26 mouse cellular contexts compared by ENCODE assay signal in genomic region chr12:84478937-84479336, GRCm38 (mm10). TPM values are rescaled to one million over a fixed set of nuclear protein-coding genes. Genes with fewer than 3 reads are reported as not detected.
DNase-seq lines count a peak whose midpoint lies in the region; ATAC-seq and TF ChIP-seq lines count a peak whose summit lies in the region.
"Had no signal": no experiment of that assay in that cellular context is flagged by ENCODE, and none has a peak within 500 bp of the region (broad histone marks: within the 10 kb centered on the region; RNA-seq: fewer than 3 reads in every experiment).

No protein-coding gene starts in this region.

- H3K4me1 ChIP-seq in kidney, embryonic 15.5 days, result peaks cover 4% of the 10 kb centered on the region; the same call in 1 of the 2 replicates
- no peaks in the 10 kb centered on the region for H3K4me1 ChIP-seq in lung, postnatal 0 days (ENCODE audit: insufficient read depth, low read depth, low read length)
- H3K4me1 ChIP-seq: forebrain, embryonic 10.5 days; forebrain, embryonic 13.5 days; heart, embryonic 13.5 days had no signal

- no peak for TF ChIP-seq CTCF in lung, postnatal 0 days (IDR thresholded peaks at IDR 0.05)

- H3K4me3 ChIP-seq in kidney, embryonic 15.5 days (replicated peaks), result no peak overlapping the region
- H3K4me3 ChIP-seq in lung, postnatal 0 days (ENCODE audit: low read depth, low read length), result no peak overlapping the region
- H3K4me3 ChIP-seq: forebrain, embryonic 10.5 days; forebrain, embryonic 13.5 days; heart, adult 2 months; heart, embryonic 10.5 days; heart, embryonic 13.5 days had no signal

- no peak overlapping the region for H3K4me2 ChIP-seq in kidney, embryonic 15.5 days
- H3K4me2 ChIP-seq in lung, postnatal 0 days (replicated peaks; ENCODE audit: low read depth, low read length), result no peak overlapping the region
- H3K4me2 ChIP-seq: forebrain, embryonic 13.5 days; heart, embryonic 13.5 days; hindbrain, embryonic 14.5 days had no signal

- TF ChIP-seq EP300 in lung, postnatal 0 days (IDR thresholded peaks at IDR 0.05), result no peak

- WGBS in kidney, embryonic 15.5 days, result 78% methylated on average over 7 of the region's 7 CpGs
- WGBS in lung, postnatal 0 days, result 81% methylated on average over 7 of the region's 7 CpGs

- H3K9ac ChIP-seq in kidney, embryonic 15.5 days, result no peak overlapping the region
- H3K9ac ChIP-seq in lung, postnatal 0 days (replicated peaks; ENCODE audit: low read depth), result no peak overlapping the region
- H3K9ac ChIP-seq: forebrain, embryonic 13.5 days; heart, embryonic 13.5 days; hindbrain, embryonic 14.5 days had no signal

- H3K36me3 ChIP-seq in kidney, embryonic 15.5 days, result peaks cover 19% of the 10 kb centered on the region; the same call in 1 of the 2 replicates
- H3K36me3 ChIP-seq in lung, postnatal 0 days (ENCODE audit: insufficient read depth, low read length), result no peaks in the 10 kb centered on the region

- H3K27ac ChIP-seq in kidney, embryonic 15.5 days, result no peak overlapping the region
- H3K27ac ChIP-seq in lung, postnatal 0 days (ENCODE audit: low read length), result no peak overlapping the region
- H3K27ac ChIP-seq: forebrain, embryonic 10.5 days; forebrain, embryonic 13.5 days; heart, adult 2 months; heart, embryonic 10.5 days; heart, embryonic 13.5 days; hindbrain, embryonic 14.5 days had no signal

- no peaks in the 10 kb centered on the region for H3K27me3 ChIP-seq in kidney, embryonic 15.5 days
- no peaks in the 10 kb centered on the region for H3K27me3 ChIP-seq in lung, postnatal 0 days (replicated peaks; ENCODE audit: insufficient read depth, low read length)
- H3K27me3 ChIP-seq: CH12.LX; forebrain, embryonic 13.5 days; heart, embryonic 13.5 days; Patski had no signal

- peak; percentile 14 for DNase-seq in kidney, adult 9 months
- no peak for DNase-seq in kidney, postnatal 25 days
- DNase-seq in kidney, postnatal 14 days, result peak; percentile 30
- peak; percentile 4 for DNase-seq in lung, postnatal 14 days
- no peak for DNase-seq in lung, postnatal 0 days (ENCODE audit: low spot score)
- DNase-seq: adrenal gland, postnatal 10 days; adrenal gland, postnatal 36 days; B cell, adult 2 months; cerebellum, adult 18-20 months; cerebellum, adult 9-10 months; cerebellum, postnatal 14 days; gastrocnemius, postnatal 10 days; gastrocnemius, postnatal 36 days; heart, adult 2 months; heart, postnatal 14 days; heart, postnatal 4 days had no signal

- no peaks in the 10 kb centered on the region for H3K9me3 ChIP-seq in kidney, embryonic 15.5 days (replicated peaks)
- H3K9me3 ChIP-seq in lung, postnatal 0 days (ENCODE audit: low read length), result no peaks in the 10 kb centered on the region
- H3K9me3 ChIP-seq: forebrain, embryonic 10.5 days; forebrain, embryonic 13.5 days; G1E; heart, embryonic 10.5 days; heart, embryonic 13.5 days had no signal

- no peak for ATAC-seq in kidney, embryonic 15.5 days (replicated peaks; ENCODE audit: low FRiP score)
- no peak for ATAC-seq in lung, postnatal 0 days
- ATAC-seq: forebrain, embryonic 13.5 days; forebrain, embryonic 16.5 days; Patski had no signal

RNA-seq across cellular contexts. Expression of gene Lin52, which starts 27.7 kb away (rescaled TPM):
- polyA plus RNA-seq in kidney, embryonic 15.5 days (2015; fragmentation: Nextera tagmentation; extraction: Ambion mirVana), result 23.2 and 23.4 TPM in 2 replicates
- 18.2 and 18.5 TPM in 2 replicates for polyA plus RNA-seq in lung, postnatal 0 days (2015; fragmentation: Nextera tagmentation; extraction: Ambion mirVana)

RNA-seq across cellular contexts. Expression of gene Aldh6a1, which starts 28.1 kb away (rescaled TPM):
- polyA plus RNA-seq in kidney, embryonic 15.5 days (2015; fragmentation: Nextera tagmentation; extraction: Ambion mirVana), result 60.7 and 62.8 TPM in 2 replicates
- polyA plus RNA-seq in lung, postnatal 0 days (2015; fragmentation: Nextera tagmentation; extraction: Ambion mirVana), result 52.1 and 67.5 TPM in 2 replicates

Comparison
In these comparisons a context has a peak if more than half of its experiments do, and no peak if none do; other contexts are left out.
1. DNase-seq: peak in kidney, adult 9 months (single experiment), kidney, postnatal 14 days (single experiment) and lung, postnatal 14 days (single experiment); none in kidney, postnatal 25 days (0 of 2) and lung, postnatal 0 days (single experiment).